Mouse (Mus musculus): Measurements from ENCODE around the gene Pkp4.

Gene Pkp4

DNA sequence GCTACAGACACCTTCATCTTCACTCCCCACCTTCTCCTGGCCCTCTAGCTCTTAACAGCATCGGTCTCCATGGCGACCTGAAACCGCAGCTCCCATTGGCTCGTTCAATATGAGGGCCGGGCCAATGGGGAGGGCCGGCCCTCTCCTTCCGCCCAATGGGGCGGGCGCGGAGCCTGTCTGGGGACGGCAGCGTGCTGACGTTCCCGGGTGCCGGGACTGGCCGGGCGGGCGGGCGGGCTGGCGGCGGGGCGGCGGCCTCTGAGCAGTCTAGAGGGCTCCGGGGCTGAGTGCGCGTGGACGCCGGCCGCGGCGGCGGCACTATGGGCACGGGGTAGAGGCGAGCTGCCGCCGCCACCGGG lies at the start of gene Pkp4, which contains the start of gene Ccdc148:
Gene Pkp4 (plus strand): TSS at position 246 of the 359 bp plus-strand sequence.
Gene Ccdc148 (minus strand): TSS at position 79 of the 359 bp plus-strand sequence.
- peak; percentile 96 to 98 for DNase-seq

DNA sequence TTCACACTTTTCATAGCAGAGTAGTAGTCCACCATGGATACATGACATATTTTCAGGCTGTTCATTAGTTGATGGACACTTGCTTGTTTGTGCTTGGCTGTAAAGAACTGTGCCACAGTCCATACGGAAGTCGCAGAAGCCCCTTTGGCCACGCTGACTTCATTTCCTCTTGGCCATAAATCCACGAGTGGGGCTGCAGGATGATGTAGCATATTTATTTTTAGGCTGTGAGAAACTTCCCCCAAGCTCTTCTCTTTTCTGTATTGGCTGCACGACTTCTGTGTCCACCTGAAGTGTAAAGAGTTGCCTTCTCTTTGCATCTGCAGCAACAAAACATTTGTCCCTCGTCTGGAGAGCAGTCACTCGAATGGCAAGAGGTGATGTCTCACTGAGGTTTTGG lies 31.6 kb upstream of the Pkp4 start:
- DNase-seq, result no peak

DNA sequence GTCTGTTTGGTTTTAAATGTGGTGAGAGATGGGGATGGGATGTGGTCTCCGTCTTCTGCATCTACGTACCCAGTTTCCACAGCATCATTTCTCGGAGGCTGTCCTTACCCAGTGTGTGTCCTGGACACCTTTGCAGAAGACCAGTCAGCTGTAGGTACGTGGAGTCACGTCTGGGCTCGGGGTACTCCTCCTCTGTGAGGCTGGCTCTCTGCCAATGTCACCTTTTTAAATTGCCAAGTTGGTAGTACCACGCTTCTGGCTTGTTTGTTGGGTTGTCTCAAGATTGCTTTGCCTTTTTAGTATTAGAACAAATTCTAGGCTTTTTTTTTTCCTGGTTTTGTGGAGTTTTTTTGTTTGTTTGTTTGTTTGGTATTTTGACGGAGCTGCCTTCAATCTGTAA lies 30.8 kb upstream of the Pkp4 start:
- no peak for DNase-seq

DNA sequence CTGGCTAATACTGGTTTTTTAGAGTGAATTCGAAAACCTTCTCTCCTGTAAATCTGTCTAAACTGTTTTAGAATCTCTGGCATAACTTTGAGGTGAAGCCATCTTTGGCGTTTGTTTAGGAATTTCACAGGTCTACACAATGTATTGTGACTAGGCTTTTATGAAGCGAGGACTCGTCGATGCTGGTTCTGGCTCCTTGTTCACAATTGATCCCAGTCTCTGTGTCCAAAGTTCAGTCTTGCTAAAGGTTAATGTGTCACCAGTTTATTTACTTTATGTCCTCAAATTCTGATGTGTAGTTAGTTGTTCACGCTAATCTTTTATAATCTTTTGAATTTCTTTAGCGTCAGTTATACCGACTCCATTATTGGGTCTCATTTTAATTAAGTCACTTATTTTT lies 29.6 kb upstream of the Pkp4 start:
- DNase-seq, result no peak

DNA sequence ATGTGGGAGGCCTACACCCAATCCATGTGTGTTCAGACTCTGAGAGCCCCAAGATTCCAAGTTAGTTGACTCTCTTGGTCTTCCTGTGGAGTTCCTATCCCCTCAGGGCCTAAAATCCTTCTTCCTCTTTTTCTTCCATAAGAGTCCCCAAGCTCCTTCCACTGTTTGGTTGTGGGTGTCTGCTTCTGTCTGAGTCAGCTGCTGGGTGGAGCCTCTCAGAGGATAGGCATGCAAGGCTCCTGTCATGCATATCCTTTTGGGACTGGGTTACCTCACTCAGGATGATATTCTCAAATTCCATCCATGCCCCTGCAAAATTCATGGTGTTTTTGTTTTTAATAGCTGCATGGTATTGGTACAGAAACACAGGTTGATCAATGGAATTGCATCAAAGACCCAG lies 5.2 kb upstream of the Pkp4 start:
- DNase-seq, result no peak

DNA sequence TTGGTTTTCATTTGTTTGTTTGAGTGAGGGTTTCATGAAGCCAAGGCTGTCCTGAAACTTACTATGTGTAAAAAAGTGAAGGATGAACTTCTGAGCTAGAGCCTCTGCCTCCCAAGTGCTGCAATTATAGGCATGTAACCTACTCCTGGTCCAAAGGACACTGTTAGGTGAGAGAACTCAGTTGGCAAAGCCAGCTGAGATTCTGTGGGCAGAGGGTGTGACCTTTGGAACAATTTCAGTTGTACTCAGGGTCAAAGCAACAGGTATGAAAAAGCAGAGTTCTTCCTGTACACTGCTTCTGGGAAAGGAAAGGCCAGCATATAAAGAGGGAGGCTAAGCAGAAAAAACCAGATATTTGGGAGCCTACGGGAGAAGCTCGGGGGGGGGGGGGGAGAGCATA lies 2.5 kb upstream of the Pkp4 start:
- peak; percentile 64 to 86 for DNase-seq

DNA sequence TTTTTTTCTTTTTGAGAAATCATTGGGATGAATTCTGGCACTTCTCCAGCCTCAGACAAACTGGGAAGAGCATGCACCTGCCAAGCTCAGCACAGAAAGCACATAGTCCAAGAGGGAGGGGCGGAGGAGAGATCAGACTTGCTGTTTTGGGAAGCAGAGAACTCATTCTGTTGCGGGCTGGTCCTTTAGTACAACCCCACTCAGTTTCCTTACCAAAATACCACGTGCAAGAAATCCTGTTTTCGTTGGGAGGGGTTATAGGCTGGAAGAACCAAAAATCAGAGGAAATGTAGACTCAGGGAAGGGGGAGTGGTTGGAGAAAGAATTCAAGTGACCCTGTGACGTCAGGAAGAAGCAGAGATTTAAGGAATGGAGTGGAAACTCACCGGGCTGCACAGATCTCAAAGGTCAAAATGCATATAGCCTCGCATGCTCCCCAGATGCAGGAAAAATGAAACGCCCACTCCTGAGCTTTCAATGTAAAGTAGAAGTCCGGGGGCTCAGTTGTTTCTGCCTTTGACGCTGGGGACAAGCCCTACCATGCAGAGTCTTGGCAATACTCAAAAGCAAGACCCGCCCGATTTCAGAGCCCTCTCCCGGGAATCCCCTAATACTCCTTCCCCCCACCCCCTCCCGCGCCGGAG lies 567 bp upstream of the Pkp4 start:
- peak; percentile 74 to 85 for DNase-seq

DNA sequence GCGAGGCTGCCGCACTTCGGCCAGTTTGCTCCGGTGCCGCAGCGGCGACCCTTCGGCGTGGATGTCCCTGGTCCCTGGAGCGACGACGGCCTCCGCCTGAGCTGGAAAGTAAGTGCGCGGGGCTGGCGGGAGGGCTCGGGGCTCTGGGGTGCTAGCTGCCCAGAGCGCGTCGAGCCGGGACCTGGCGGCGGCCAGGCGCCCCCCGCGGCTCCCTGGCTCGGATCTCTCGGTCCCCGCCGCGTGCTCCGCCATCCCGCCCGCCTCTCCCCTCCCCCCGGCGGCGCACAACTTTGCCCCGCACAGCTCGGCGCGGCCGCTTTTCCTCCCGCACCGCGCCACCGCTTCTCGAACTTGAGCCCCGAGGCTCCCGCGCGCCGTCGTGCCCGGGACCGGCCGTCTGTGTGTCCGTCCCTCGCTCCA lies 381 bp downstream of the Pkp4 start:
- DNase-seq, result no peak

DNA sequence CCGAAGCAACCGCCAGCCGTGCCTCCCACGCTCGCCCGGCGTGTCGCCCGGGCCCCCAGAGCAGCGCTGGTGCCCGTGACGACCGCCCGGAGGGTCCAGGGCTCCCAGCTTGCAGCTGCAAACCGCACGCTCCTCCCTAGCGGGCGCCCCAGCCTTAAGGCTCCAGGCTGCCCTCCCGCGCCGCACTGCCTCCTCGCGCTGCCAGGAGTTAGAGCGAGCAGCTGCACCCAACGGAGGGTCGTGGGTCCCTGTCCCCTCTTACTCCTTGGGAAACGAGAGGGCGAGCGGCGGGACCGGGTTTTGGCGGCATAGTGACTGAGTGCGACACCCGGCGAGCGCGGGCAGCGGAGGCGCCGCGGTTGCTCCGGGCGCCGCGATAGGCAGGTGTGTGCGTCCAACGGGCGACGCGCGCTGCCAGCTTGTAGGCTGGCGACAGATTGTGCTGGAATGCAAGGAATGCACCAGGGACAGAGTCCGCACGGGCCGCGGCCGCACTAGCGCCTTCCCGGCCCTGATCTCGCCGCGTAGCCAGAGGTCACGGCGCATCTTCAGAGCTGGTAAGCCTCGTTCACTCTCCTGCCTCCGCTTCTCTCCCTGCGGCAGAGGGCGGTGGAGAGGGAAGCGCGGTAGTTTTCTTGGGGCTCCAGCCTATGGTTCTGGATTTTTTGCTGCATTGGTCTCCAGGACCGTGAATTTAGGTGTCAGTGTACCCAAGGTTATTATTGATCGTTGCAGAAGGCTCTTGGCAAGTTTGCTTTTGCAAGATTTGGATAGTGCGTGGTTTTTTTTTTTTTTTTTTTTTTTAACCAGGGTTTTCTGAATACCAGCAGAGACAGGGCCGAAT lies 1.0 kb downstream of the Pkp4 start:
- peak; percentile 78 to 88 for DNase-seq

DNA sequence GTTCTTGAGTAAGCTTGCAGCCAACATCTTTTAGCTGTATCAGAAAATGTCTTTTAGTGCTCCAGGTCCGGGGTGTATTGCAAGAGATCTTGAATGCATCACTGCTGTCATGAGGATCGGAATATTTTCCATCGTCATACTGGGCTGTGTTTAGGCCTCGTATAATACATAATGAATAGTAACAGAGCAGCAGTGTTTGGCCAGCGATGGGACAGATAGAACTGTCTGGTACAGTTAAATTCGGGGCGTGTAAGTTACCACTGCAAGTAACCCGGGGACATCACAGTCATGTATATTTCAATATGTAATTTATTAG lies 1.6 kb downstream of the Pkp4 start:
- DNase-seq, result no peak

DNA sequence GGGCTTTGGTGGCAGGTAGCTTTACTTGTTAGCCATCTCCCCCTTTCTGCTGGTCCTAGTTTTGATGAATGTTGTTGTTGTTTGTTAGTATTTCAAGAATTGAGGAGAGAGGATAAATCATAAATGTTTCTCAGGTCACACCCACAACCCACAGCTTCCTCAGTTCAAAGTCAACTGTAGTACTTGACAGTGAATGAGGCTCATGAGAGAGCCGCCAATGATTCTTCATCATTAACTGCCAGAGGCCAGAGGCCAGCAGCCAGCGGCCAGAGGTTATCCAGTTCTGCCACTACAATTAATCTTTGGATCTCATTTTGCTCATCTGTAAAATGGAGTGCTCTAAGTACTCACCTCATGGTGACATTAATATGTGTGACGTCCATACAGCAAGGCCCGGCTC lies 6.3 kb downstream of the Pkp4 start:
- DNase-seq, result peak; percentile 54 to 64

DNA sequence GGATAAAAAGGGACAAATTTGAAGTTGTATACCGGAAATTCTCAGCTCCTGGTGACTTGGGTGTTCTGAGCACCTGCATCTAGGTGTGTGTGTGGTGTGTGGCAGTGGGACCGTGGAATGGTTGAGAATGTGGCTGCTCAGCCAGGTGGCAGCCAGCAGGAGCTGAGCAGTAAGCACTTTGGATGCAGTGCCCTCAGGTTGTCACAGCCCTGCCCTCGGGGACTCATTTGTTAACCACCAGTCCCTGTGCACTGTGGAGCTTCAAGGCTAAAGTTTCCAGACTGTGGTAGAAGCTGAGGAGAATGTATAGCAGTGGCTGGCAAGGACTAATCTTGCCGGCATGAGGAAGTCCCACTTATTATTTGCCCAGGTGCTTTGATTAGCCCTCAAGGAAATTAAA lies 7.2 kb downstream of the Pkp4 start:
- DNase-seq, result peak; percentile 29 to 66

DNA sequence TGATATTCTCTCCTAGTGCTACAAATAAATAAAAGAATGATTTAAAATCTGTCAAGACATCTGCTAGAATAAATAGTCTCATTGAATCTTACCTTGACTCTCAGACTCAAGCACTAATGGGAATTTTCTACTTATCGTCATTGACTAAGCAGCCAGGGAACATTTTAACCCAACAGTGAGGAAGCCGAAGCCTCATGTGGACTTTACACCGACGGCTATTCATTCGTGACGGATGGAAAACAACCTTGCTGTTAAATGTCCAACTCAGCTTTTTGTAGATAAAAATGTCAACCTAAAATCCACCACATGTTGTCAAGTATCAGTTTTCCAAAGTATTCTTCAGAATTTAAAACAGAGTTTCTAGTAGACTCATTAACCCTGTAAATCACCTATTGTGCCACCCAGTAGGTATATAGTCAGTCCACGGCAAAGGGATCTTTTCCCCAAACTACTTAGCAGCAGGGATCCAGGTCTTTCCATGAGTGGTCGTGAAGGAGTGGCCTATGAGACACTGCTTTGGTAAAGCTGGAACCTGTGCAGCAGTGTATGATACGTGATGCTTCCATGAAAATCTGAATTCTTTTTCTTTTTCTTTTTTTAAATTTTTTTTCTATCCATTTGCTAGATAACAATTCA lies 9.0 kb downstream of the Pkp4 start:
- peak; percentile 56 to 74 for DNase-seq

DNA sequence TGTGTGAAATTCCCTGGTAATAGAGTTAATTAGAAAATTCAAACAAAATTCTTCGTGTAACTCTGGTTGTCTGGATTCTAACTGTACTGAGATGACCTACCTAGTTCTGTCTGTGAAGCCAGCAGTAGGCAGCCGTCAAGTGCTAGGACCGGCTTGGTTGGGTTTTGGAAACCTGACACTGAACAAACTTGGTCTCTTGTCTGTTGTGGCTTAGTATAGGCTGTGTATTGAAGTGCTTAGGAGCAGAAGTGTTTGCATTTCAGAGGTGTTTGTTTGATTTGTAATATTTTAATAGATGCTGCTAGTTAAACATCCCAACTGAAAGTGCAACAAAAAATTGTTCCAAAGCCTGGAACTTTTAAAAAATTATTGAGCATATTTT lies 9.5 kb downstream of the Pkp4 start:
- no peak for DNase-seq

DNA sequence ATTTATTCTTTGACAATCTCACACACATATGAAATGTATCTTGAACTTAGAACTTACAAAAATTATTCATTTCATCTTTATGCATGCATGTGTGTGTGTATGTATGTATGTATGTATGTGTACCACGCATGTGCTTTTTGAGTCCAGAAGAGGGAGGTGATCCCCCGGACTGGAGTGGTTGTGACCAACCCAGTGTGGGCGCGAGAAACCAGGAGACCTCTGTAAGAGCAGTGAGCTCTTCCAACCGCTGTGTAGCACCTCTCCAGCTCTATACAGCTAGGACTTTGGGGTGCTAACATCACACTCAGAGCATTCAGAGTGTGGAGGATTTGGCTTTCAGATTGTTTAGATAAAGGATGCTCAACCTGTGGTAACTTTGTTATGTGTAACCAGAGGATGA lies 9.9 kb downstream of the Pkp4 start:
- no peak for DNase-seq

DNA sequence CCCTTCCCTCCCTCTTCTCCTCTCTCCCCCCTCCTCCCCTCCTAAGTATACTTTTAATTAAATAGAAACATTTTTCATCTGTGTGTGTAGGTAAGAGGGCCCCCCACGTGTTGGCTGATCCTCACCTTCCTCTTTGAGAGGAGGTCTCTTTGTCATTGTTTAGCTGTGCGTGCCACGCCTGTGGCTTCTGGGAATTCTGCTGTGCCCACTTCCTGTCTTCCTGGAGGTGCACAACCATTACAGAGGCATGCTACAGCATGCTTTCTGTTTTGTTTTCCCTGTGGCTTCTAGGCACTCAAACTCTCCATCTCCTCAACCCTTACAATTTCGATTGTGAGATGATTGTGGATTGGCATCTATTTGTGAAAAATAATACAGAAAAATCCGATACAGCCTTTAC lies 10.9 kb downstream of the Pkp4 start:
- no peak for DNase-seq

DNA sequence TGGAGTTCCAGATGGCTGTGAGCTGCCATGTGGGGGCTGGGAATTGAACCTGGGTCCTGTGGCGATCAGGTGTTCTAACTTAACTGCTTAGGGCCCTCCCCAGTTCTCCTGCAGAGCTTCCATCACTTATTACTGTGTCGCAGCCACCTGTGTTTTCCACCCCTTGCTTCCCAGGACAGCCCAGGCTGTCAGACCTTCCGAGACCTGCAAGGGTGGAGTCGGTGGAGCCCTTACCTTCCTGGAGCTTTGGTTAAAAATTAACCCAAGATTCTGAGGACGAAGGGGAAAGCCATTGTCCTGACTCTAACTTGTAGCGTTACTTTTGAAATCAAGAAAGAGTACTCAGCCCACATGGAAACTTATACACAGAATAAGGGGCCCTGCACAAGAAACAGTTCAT lies 15.3 kb downstream of the Pkp4 start:
- peak; percentile 46 to 76 for DNase-seq

DNA sequence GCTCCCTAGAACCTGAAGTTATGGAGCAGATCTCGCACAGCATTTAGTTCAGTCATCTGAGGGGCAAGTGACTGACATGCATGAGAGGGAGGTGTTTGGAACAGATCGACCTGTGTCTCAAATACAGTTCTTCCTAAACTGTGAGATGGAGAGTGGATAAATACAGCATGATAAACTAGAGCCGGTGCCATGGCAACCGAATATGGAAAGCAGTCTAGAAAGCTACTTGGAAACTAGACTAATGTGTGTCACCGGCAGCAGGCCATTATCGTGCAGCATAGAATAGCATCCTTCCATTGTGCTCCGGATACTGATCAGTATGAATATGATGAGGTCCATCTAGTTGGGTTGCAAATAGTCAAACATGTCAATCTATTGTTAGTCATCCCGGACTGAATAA lies 17.5 kb downstream of the Pkp4 start:
- no peak for DNase-seq

DNA sequence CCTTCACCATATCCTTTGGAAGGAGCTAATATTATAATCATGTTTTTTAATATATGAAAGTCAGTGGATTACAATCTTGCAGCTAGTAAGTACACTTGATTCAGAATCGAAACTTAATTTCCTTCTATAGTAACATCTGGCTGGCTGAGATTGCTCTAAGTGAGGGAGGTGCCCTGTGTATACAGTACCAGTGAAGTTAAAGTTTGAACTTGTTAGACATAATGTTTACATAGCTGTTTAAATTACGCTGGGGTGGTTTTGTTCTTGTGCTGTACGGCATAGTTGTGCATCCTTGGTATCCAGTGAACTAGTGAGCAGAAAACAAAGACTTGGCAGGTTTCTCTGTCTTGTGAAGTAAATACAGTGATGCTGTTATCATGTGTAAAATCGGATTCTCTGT lies 18.3 kb downstream of the Pkp4 start:
- DNase-seq, result no peak

DNA sequence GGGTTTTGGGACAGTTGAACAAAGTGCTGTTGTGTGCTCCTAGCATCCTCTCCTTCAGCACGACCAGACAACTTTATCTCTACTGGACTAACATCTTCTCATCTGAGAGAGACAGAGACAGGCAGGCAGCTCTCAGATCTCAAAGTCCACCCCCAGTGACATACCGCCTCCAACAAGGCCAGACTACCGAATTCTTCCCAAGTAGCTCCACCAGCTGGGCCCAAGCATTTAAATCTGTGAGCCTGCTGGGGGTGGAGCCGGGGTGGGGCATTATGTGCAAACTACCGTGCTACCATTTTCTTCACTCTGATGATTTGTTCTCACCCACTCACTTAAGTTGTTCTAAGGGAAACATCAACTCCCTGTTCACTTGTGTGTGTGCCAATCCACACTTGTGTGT lies 18.8 kb downstream of the Pkp4 start:
- DNase-seq, result no peak

DNA sequence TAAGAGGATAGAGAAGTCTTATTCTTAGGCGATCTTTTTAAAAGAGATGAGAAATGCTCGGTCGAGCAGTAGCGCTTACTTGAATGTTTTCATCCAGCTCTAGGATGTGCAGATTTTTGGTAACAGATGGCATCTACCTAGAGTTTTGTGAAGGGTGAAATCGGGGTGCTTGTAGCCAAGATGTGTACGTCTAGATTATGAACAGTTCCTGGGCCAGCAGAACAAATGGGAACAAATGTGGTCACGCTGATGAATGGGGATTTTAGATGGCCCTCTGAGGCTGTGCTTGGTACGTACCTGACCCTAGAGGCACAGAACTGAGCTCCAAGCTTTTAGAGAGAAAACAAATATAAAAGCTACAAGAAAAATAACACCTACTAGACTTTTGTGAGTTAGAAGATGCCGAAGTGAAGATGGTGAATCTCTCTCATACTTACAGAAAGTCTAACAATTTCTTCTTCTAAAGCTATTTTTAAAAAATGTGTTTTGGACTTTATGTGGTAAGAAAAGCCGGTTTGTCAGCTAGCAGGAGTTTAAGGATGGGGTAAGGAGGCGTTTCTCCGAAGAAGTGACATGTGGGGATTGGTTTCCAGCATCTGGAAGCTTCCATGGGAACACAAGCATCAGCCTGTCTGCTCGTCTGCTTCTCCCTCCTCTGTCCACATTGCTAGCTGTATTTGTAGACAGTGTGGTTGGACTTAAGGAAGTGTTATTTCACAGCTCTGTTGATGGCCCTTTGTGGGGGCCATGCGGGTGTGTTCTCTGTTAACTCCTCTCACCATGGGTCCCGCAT lies 20.9 kb downstream of the Pkp4 start:
- no peak for DNase-seq

DNA sequence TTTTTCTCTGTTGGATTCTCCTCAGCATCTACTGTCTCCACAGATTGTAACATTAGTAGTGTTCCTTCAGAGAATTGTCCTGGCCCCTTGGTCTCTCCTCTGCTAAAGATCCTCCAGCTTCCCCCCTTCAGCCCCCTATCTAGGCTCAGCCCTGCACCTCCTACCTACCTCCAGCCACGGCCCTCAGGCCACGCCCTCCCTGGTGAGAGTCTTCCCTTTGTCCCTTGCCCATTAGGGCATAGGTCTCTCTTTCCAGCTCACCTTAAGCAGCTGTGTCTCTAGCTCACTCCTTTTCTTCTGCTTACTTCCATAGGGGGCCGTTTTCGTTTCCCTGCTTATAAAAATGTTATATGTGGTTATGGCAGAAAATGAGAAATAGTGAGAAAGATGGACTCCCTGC lies 22.9 kb downstream of the Pkp4 start:
- peak in 1 of 2 experiments; percentile 66 for DNase-seq
